Mouse (Mus musculus): ENCODE measurements around the gene Helq. TPM values are rescaled to one million over a fixed set of nuclear protein-coding genes. Genes with fewer than 3 reads are reported as not detected.

Helq gene
- polyA plus RNA-seq, 1 experiment from 2014 or later = 19.9 TPM

- WGBS = 92% methylated on average over 4 of the region's 4 CpGs
- H3K4me3 ChIP-seq (ENCODE audit: low read depth, low read length) = no peak overlapping the region
- H3K4me1 ChIP-seq (replicated peaks; ENCODE audit: control insufficient read depth, insufficient read depth, low read length) = no peaks in the 10 kb centered on the region
- no peak overlapping the region for H3K4me2 ChIP-seq (ENCODE audit: low read length)
- H3K9me3 ChIP-seq (ENCODE audit: control insufficient read depth, low read length) = no peaks in the 10 kb centered on the region
- H3K36me3 ChIP-seq (ENCODE audit: control insufficient read depth, insufficient read depth, low read length) = peaks cover 79% of the 10 kb centered on the region
- ATAC-seq (replicated peaks; ENCODE audit: low FRiP score, low TSS enrichment, low read depth) (no peak), DNase-seq (ENCODE audit: low spot score) (no peak)
- no peaks in the 10 kb centered on the region for H3K27me3 ChIP-seq (replicated peaks; ENCODE audit: control insufficient read depth, insufficient read depth, low read length)
- no peak overlapping the region for H3K9ac ChIP-seq (ENCODE audit: low read length)
- H3K27ac ChIP-seq (ENCODE audit: low read depth) = no peak overlapping the region
Observed at GRCm38 (mm10) chr5:100771575-100771974, 26.8 kb downstream of the Helq start.

GRCm38 (mm10) chr5:100766026-100766425, 32.4 kb downstream of the Helq start:
- no peaks in the 10 kb centered on the region for H3K27me3 ChIP-seq (replicated peaks; ENCODE audit: control insufficient read depth, insufficient read depth, low read length)
- H3K36me3 ChIP-seq (ENCODE audit: control insufficient read depth, insufficient read depth, low read length) = peaks cover 74% of the 10 kb centered on the region
- no peak overlapping the region for H3K4me3 ChIP-seq (ENCODE audit: low read depth, low read length)
- no peak overlapping the region for H3K9ac ChIP-seq (ENCODE audit: low read length)
- DNase-seq (ENCODE audit: low spot score) (no peak), ATAC-seq (replicated peaks; ENCODE audit: low FRiP score, low TSS enrichment, low read depth) (no peak)
- 90% methylated on average over 7 of the region's 7 CpGs for WGBS
- no peak overlapping the region for H3K4me2 ChIP-seq (ENCODE audit: low read length)
- no peaks in the 10 kb centered on the region for H3K4me1 ChIP-seq (replicated peaks; ENCODE audit: control insufficient read depth, insufficient read depth, low read length)
- H3K27ac ChIP-seq (ENCODE audit: low read depth) = no peak overlapping the region
- no peaks in the 10 kb centered on the region for H3K9me3 ChIP-seq (ENCODE audit: control insufficient read depth, low read length)

GRCm38 (mm10) chr5:100761736-100762135, 36.7 kb downstream of the Helq start:
- H3K4me1 ChIP-seq (replicated peaks; ENCODE audit: control insufficient read depth, insufficient read depth, low read length) = no peaks in the 10 kb centered on the region
- WGBS = 89% methylated on average over 7 of the region's 7 CpGs
- H3K27ac ChIP-seq (ENCODE audit: low read depth) = no peak overlapping the region
- peaks cover 33% of the 10 kb centered on the region for H3K36me3 ChIP-seq (ENCODE audit: control insufficient read depth, insufficient read depth, low read length)
- H3K27me3 ChIP-seq (replicated peaks; ENCODE audit: control insufficient read depth, insufficient read depth, low read length) = no peaks in the 10 kb centered on the region
- no peak overlapping the region for H3K4me3 ChIP-seq (ENCODE audit: low read depth, low read length)
- no peak overlapping the region for H3K4me2 ChIP-seq (ENCODE audit: low read length)
- H3K9ac ChIP-seq (ENCODE audit: low read length) = no peak overlapping the region
- DNase-seq (ENCODE audit: low spot score) = no peak
- 0 out of 2 replicates have a peak, but pooled peaks cover 2% of the 10 kb centered on the region for H3K9me3 ChIP-seq (ENCODE audit: control insufficient read depth, low read length)
- no peak for ATAC-seq (replicated peaks; ENCODE audit: low FRiP score, low TSS enrichment, low read depth)

GRCm38 (mm10) chr5:100760049-100760663, 38.2 kb downstream of the Helq start:
- Histone ChIP-seq H3K27ac (ENCODE audit: low read depth) (no peak overlapping the region), H3K9ac (ENCODE audit: low read length) (no peak overlapping the region), H3K9me3 (ENCODE audit: control insufficient read depth, low read length) (0 out of 2 replicates have a peak, but pooled peaks cover 2% of the 10 kb centered on the region), H3K4me2 (ENCODE audit: low read length) (no peak overlapping the region), H3K27me3 (replicated peaks; ENCODE audit: control insufficient read depth, insufficient read depth, low read length) (no peaks in the 10 kb centered on the region), H3K4me3 (ENCODE audit: low read depth, low read length) (no peak overlapping the region), H3K36me3 (ENCODE audit: control insufficient read depth, insufficient read depth, low read length) (peaks cover 29% of the 10 kb centered on the region), H3K4me1 (replicated peaks; ENCODE audit: control insufficient read depth, insufficient read depth, low read length) (no peaks in the 10 kb centered on the region)
- no peak for ATAC-seq (replicated peaks; ENCODE audit: low FRiP score, low TSS enrichment, low read depth)
- DNase-seq (ENCODE audit: low spot score) = no peak
- WGBS = 81% methylated on average over 10 of the region's 10 CpGs

- no peaks in the 10 kb centered on the region for H3K4me1 ChIP-seq (replicated peaks; ENCODE audit: control insufficient read depth, insufficient read depth, low read length)
- no peak for DNase-seq (ENCODE audit: low spot score)
- ATAC-seq (replicated peaks; ENCODE audit: low FRiP score, low TSS enrichment, low read depth) = no peak
- H3K4me3 ChIP-seq (ENCODE audit: low read depth, low read length) = no peak overlapping the region
- H3K27ac ChIP-seq (ENCODE audit: low read depth) = no peak overlapping the region
- peaks cover 9% of the 10 kb centered on the region for H3K36me3 ChIP-seq (ENCODE audit: control insufficient read depth, insufficient read depth, low read length)
- no peaks in the 10 kb centered on the region for H3K27me3 ChIP-seq (replicated peaks; ENCODE audit: control insufficient read depth, insufficient read depth, low read length)
- 86% methylated on average over 5 of the region's 5 CpGs for WGBS
- no peak overlapping the region for H3K9ac ChIP-seq (ENCODE audit: low read length)
- 0 out of 2 replicates have a peak, but pooled peaks cover 2% of the 10 kb centered on the region for H3K9me3 ChIP-seq (ENCODE audit: control insufficient read depth, low read length)
- no peak overlapping the region for H3K4me2 ChIP-seq (ENCODE audit: low read length)
Observed at GRCm38 (mm10) chr5:100758121-100758520, 40.3 kb downstream of the Helq start.

- no peak overlapping the region for H3K4me2 ChIP-seq (ENCODE audit: low read length)
Observed at GRCm38 (mm10) chr5:100753407-100753806, 45.0 kb downstream of the Helq start.

GRCm38 (mm10) chr5:100751655-100752054, 46.7 kb downstream of the Helq start:
- WGBS = 58% methylated on average over 4 of the region's 4 CpGs
- Histone ChIP-seq H3K27me3 (replicated peaks; ENCODE audit: control insufficient read depth, insufficient read depth, low read length) (no peaks in the 10 kb centered on the region), H3K9me3 (ENCODE audit: control insufficient read depth, low read length) (no peaks in the 10 kb centered on the region), H3K4me3 (ENCODE audit: low read depth, low read length) (no peak overlapping the region), H3K9ac (ENCODE audit: low read length) (no peak overlapping the region), H3K27ac (ENCODE audit: low read depth) (no peak overlapping the region), H3K36me3 (ENCODE audit: control insufficient read depth, insufficient read depth, low read length) (no peaks in the 10 kb centered on the region), H3K4me2 (ENCODE audit: low read length) (no peak overlapping the region), H3K4me1 (replicated peaks; ENCODE audit: control insufficient read depth, insufficient read depth, low read length) (no peaks in the 10 kb centered on the region)
- ATAC-seq (replicated peaks; ENCODE audit: low FRiP score, low TSS enrichment, low read depth) (no peak), DNase-seq (ENCODE audit: low spot score) (no peak)

More at GRCm38 (mm10) chr5:100753407-100753806, 45.0 kb downstream of the Helq start:
- H3K4me1 ChIP-seq (replicated peaks; ENCODE audit: control insufficient read depth, insufficient read depth, low read length) = no peaks in the 10 kb centered on the region
- H3K9me3 ChIP-seq (ENCODE audit: control insufficient read depth, low read length) = no peaks in the 10 kb centered on the region
- WGBS = 68% methylated on average over 7 of the region's 7 CpGs
- no peaks in the 10 kb centered on the region for H3K36me3 ChIP-seq (ENCODE audit: control insufficient read depth, insufficient read depth, low read length)
- no peak overlapping the region for H3K27ac ChIP-seq (ENCODE audit: low read depth)
- no peak overlapping the region for H3K4me3 ChIP-seq (ENCODE audit: low read depth, low read length)
- no peak for ATAC-seq (replicated peaks; ENCODE audit: low FRiP score, low TSS enrichment, low read depth)
- no peak for DNase-seq (ENCODE audit: low spot score)
- H3K27me3 ChIP-seq (replicated peaks; ENCODE audit: control insufficient read depth, insufficient read depth, low read length) = no peaks in the 10 kb centered on the region
- H3K9ac ChIP-seq (ENCODE audit: low read length) = no peak overlapping the region

- no peaks in the 10 kb centered on the region for H3K27me3 ChIP-seq (replicated peaks; ENCODE audit: control insufficient read depth, insufficient read depth, low read length)
- H3K9me3 ChIP-seq (ENCODE audit: control insufficient read depth, low read length) = no peaks in the 10 kb centered on the region
- H3K4me1 ChIP-seq (replicated peaks; ENCODE audit: control insufficient read depth, insufficient read depth, low read length) = no peaks in the 10 kb centered on the region
- no peak overlapping the region for H3K4me3 ChIP-seq (ENCODE audit: low read depth, low read length)
- H3K9ac ChIP-seq (ENCODE audit: low read length) = no peak overlapping the region
- DNase-seq (ENCODE audit: low spot score) (no peak), ATAC-seq (replicated peaks; ENCODE audit: low FRiP score, low TSS enrichment, low read depth) (no peak)
- no peak overlapping the region for H3K27ac ChIP-seq (ENCODE audit: low read depth)
- H3K4me2 ChIP-seq (ENCODE audit: low read length) = no peak overlapping the region
- 75% methylated on average over 10 of the region's 10 CpGs for WGBS
- no peaks in the 10 kb centered on the region for H3K36me3 ChIP-seq (ENCODE audit: control insufficient read depth, insufficient read depth, low read length)
Observed at GRCm38 (mm10) chr5:100750617-100751255, 47.7 kb downstream of the Helq start.

- ATAC-seq (replicated peaks; ENCODE audit: low FRiP score, low TSS enrichment, low read depth) = no peak
- 76% methylated on average over 8 of the region's 8 CpGs for WGBS
Observed at GRCm38 (mm10) chr5:100738802-100739201, 59.6 kb downstream of the Helq start.

More at GRCm38 (mm10) chr5:100738802-100739201, 59.6 kb downstream of the Helq start:
- no peaks in the 10 kb centered on the region for H3K36me3 ChIP-seq (ENCODE audit: control insufficient read depth, insufficient read depth, low read length)
- H3K4me2 ChIP-seq (ENCODE audit: low read length) = no peak overlapping the region
- no peak overlapping the region for H3K27ac ChIP-seq (ENCODE audit: low read depth)
- DNase-seq (ENCODE audit: low spot score) = no peak
- no peaks in the 10 kb centered on the region for H3K27me3 ChIP-seq (replicated peaks; ENCODE audit: control insufficient read depth, insufficient read depth, low read length)
- 0 out of 2 replicates have a peak, but pooled peaks cover 8% of the 10 kb centered on the region for H3K9me3 ChIP-seq (ENCODE audit: control insufficient read depth, low read length)
- H3K4me1 ChIP-seq (replicated peaks; ENCODE audit: control insufficient read depth, insufficient read depth, low read length) = no peaks in the 10 kb centered on the region
- no peak overlapping the region for H3K9ac ChIP-seq (ENCODE audit: low read length)
- no peak overlapping the region for H3K4me3 ChIP-seq (ENCODE audit: low read depth, low read length)

Measured in intestine, embryonic 14.5 days (tissue).